In the genomic region with DNA sequence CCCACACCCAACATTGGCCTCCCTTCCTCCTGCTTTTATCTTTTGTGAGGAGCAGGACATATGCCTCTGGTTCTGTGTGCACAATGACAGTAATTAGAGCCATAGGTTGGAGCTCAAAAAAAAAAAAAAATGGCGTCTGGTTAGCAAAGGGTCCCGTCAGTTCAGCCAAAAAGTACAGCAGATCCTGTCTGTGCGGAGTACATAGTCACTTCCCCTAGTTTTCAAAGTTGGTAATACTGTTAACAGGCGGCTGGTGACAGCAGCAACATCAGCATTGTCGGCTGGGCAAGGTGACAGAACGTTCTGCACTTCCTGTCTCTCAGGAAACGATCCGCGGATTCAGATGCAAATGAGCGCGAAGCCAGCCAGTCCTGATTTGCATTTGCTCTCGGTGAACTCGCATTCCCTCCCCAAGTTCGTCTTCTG, we compare ENCODE assay signal across 9 mouse cellular contexts.
DNase-seq lines count a peak whose midpoint lies in the region; ATAC-seq and TF ChIP-seq lines count a peak whose summit lies in the region.
"Had no signal": no experiment of that assay in that cellular context is flagged by ENCODE, and none has a peak within 500 bp of the region (broad histone marks: within the 10 kb centered on the region; RNA-seq: fewer than 3 reads in every experiment).

No protein-coding gene starts in this region.

- TF ChIP-seq CTCF in left cerebral cortex, adult 2 months (IDR thresholded peaks at IDR 0.05) = no peak

- under 1% methylated on average over 14 of the region's 14 CpGs for WGBS in forebrain, embryonic 15.5 days
- WGBS in hindbrain, embryonic 12.5 days = 4% methylated on average over 14 of the region's 14 CpGs
- 5% methylated on average over 14 of the region's 14 CpGs for WGBS in macrophage (ENCODE audit: missing documents)

- ATAC-seq in forebrain, embryonic 15.5 days (replicated peaks) = 0 out of 2 replicates have a peak, but pooled peaks have one; percentile 23
- 0 out of 2 replicates have a peak, but pooled peaks have one; percentile 26 for ATAC-seq in hindbrain, embryonic 12.5 days (ENCODE audit: low FRiP score)

- peak overlapping the region; percentile 40 for H3K4me2 ChIP-seq in forebrain, embryonic 15.5 days (replicated peaks)
- H3K4me2 ChIP-seq in hindbrain, embryonic 12.5 days (replicated peaks) = peak overlapping the region; percentile 50

- H3K4me3 ChIP-seq in forebrain, embryonic 15.5 days = peak overlapping the region; percentile 30
- H3K4me3 ChIP-seq in hindbrain, embryonic 12.5 days = peak overlapping the region; percentile 30
- peak overlapping the region; percentile 4; the same call in 1 of the 2 replicates for H3K4me3 ChIP-seq in left cerebral cortex, adult 2 months
- no peak overlapping the region for H3K4me3 ChIP-seq in macrophage (ENCODE audit: inconsistent target)
- H3K4me3 ChIP-seq: myocyte had no signal

- H3K9me3 ChIP-seq in forebrain, embryonic 15.5 days = no peaks in the 10 kb centered on the region
- no peaks in the 10 kb centered on the region for H3K9me3 ChIP-seq in hindbrain, embryonic 12.5 days (replicated peaks)

- H3K4me1 ChIP-seq in forebrain, embryonic 15.5 days = peaks cover 9% of the 10 kb centered on the region
- peaks cover 11% of the 10 kb centered on the region; the same call in 1 of the 2 replicates for H3K4me1 ChIP-seq in hindbrain, embryonic 12.5 days

- H3K36me3 ChIP-seq in forebrain, embryonic 15.5 days = no peaks in the 10 kb centered on the region
- H3K36me3 ChIP-seq in hindbrain, embryonic 12.5 days = no peaks in the 10 kb centered on the region
- no peaks in the 10 kb centered on the region for H3K36me3 ChIP-seq in macrophage (ENCODE audit: inconsistent target)

- H3K27me3 ChIP-seq in forebrain, embryonic 15.5 days = no peaks in the 10 kb centered on the region
- no peaks in the 10 kb centered on the region for H3K27me3 ChIP-seq in hindbrain, embryonic 12.5 days

- H3K9ac ChIP-seq in forebrain, embryonic 15.5 days (replicated peaks) = 0 out of 2 replicates have a peak overlapping the region, but pooled peaks have one; percentile 10
- no peak overlapping the region for H3K9ac ChIP-seq in hindbrain, embryonic 12.5 days

- H3K27ac ChIP-seq in forebrain, embryonic 15.5 days (replicated peaks) = no peak overlapping the region
- no peak overlapping the region for H3K27ac ChIP-seq in hindbrain, embryonic 12.5 days
- no peak overlapping the region for H3K27ac ChIP-seq in left cerebral cortex, adult 2 months
- peak overlapping the region; percentile 54 for H3K27ac ChIP-seq in macrophage

- intact Hi-C loops in left cerebral cortex, adult 2 months (cut with DNase I) = no loop called here

- DNase-seq in urinary bladder, postnatal 36 days (ENCODE audit: low spot score in 2 of 2) = peak; percentile 3 to 15
- no peak for DNase-seq in urinary bladder, postnatal 10 days (ENCODE audit: low spot score)
- DNase-seq in left cerebral cortex, adult 2 months (ENCODE audit: extremely low spot score in 1 of 2, low spot score in 2 of 2) = peak; percentile 25 to 48
- DNase-seq in right cerebral cortex, postnatal 4 days = peak; percentile 43
- no peak for DNase-seq in urinary bladder, postnatal 4 days (ENCODE audit: low spot score in 2 of 2)

- no peaks in the 10 kb centered on the region for H3K79me2 ChIP-seq in macrophage (ENCODE audit: inconsistent target)

Comparison
In these comparisons a context has a peak if more than half of its experiments do, and no peak if none do; other contexts are left out.
1. DNase-seq: peak in urinary bladder, postnatal 36 days (2 of 2), left cerebral cortex, adult 2 months (2 of 2) and right cerebral cortex, postnatal 4 days (single experiment); none in urinary bladder, postnatal 10 days (single experiment) and urinary bladder, postnatal 4 days (0 of 2).